ENCODE assay signal across 8 mouse cellular contexts in the genomic region with DNA sequence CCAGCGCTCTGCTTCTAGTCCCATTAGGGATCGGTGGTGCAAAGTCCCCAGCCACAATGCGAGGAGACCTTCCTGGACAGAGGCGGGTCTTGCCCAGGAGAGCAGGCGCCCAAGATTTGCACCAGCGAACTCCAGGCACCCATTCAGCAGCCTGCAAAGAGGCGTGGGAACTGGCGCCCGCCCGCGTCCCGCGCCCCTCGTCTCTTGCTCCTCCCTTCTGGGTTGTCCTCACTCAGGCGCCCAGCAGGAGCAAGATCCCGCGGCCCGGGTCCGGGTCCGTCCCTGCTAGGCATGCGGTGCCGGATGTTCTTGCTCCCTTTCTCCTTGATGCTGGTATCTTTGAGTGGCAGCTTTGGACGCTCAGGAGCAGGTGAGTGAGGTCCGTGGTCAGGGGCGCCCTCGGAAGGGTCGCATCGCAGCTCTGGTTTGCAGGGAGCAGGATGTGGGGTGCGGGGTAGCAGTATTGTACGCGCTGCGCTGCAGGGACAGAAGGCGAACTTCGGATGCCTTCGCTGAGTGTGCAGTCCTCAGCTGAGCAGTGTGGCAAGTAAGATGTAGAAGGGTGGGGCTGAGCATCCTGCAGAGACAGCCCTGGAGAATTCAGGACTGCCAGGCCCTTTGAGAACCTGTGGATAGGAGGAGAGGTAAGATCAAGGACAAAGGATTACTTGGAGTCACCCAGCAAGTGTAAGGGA. TPM values are rescaled to one million over a fixed set of nuclear protein-coding genes. Genes with fewer than 3 reads are reported as not detected.
DNase-seq lines count a peak whose midpoint lies in the region; ATAC-seq and TF ChIP-seq lines count a peak whose summit lies in the region.

Gm19410 (plus strand) TSS at position 292 of the 695 bp plus-strand sequence.

- peak within 1 kb of the TSS; percentile 57 for H3K4me3 ChIP-seq in layer of hippocampus, adult 2 months
- H3K4me3 ChIP-seq in forebrain, postnatal 0 days (ENCODE audit: low read depth, low read length), result peak within 1 kb of the TSS; percentile 46
- peak within 1 kb of the TSS; percentile 51 for H3K4me3 ChIP-seq in kidney, embryonic 16.5 days (ENCODE audit: low read length)

- peak within 1 kb of the TSS; percentile 46; the same call in 1 of the 2 replicates for H3K27ac ChIP-seq in layer of hippocampus, adult 2 months
- H3K27ac ChIP-seq in forebrain, postnatal 0 days (ENCODE audit: low read depth, low read length), result no peak within 1 kb of the TSS
- no peak within 1 kb of the TSS for H3K27ac ChIP-seq in kidney, embryonic 16.5 days (ENCODE audit: low read length)

- H3K27me3 ChIP-seq in forebrain, postnatal 0 days (ENCODE audit: insufficient read depth, low read length), result peaks cover 12% of the 10 kb centered on the region; the same call in 1 of the 2 replicates
- peaks cover 35% of the 10 kb centered on the region for H3K27me3 ChIP-seq in kidney, embryonic 16.5 days (ENCODE audit: insufficient read depth, low read length)

- no peaks in the 10 kb centered on the region for H3K36me3 ChIP-seq in forebrain, postnatal 0 days (ENCODE audit: insufficient read depth)
- no peaks in the 10 kb centered on the region for H3K36me3 ChIP-seq in kidney, embryonic 16.5 days (ENCODE audit: insufficient read depth, low read length)

- ATAC-seq in forebrain, postnatal 0 days, result peak; percentile 78
- peak; percentile 80 for ATAC-seq in kidney, embryonic 16.5 days (ENCODE audit: low FRiP score, low TSS enrichment)

- peak within 1 kb of the TSS; percentile 48 for H3K9ac ChIP-seq in forebrain, postnatal 0 days
- H3K9ac ChIP-seq in kidney, embryonic 16.5 days (replicated peaks; ENCODE audit: low read length), result peak within 1 kb of the TSS; percentile 53

- DNase-seq in layer of hippocampus, adult 2 months (ENCODE audit: low spot score in 2 of 2), result peak in 1 of 2 experiments; percentile 34
- no peak for DNase-seq in layer of hippocampus, adult 9-11 months
- peak; percentile 45 for DNase-seq in brain, adult 2 months (ENCODE audit: low read depth, low spot score)
- DNase-seq in forebrain, postnatal 0 days, result peak; percentile 21
- DNase-seq in lung, postnatal 14 days, result peak; percentile 9
- DNase-seq in right cerebral cortex, postnatal 4 days, result peak; percentile 41
- no peak for DNase-seq in spleen, postnatal 14 days (ENCODE audit: low spot score in 2 of 2)

- WGBS in forebrain, postnatal 0 days, result 2% methylated on average over 33 of the region's 35 CpGs
- under 1% methylated on average over 35 of the region's 35 CpGs for WGBS in kidney, embryonic 16.5 days

- H3K4me1 ChIP-seq in forebrain, postnatal 0 days (ENCODE audit: insufficient read depth), result peaks cover 5% of the 10 kb centered on the region; the same call in 1 of the 2 replicates
- H3K4me1 ChIP-seq in kidney, embryonic 16.5 days (ENCODE audit: insufficient read depth, low read length), result peaks cover 11% of the 10 kb centered on the region

- peak within 1 kb of the TSS; percentile 95 for H3K4me2 ChIP-seq in forebrain, postnatal 0 days (ENCODE audit: low read depth)
- peak within 1 kb of the TSS; percentile 88 for H3K4me2 ChIP-seq in kidney, embryonic 16.5 days (replicated peaks; ENCODE audit: low read depth, low read length)

- no peak for TF ChIP-seq CTCF in layer of hippocampus, adult 2 months (conservative IDR thresholded peaks at IDR 0.05)
- TF ChIP-seq CTCF in forebrain, postnatal 0 days (IDR thresholded peaks at IDR 0.05; ENCODE audit: low read depth), result no peak

- no peaks in the 10 kb centered on the region for H3K9me3 ChIP-seq in forebrain, postnatal 0 days (ENCODE audit: low read length)
- no peaks in the 10 kb centered on the region for H3K9me3 ChIP-seq in kidney, embryonic 16.5 days (ENCODE audit: low read length)

RNA-seq across cellular contexts. Expression of gene Gm19410, which starts in this region (rescaled TPM):
- 1 to 10 TPM; 5.4 to 5.6 TPM for total RNA-seq in layer of hippocampus, adult 2 months (2021)
- 1.8 and 2.9 TPM in 2 replicates for total RNA-seq in forebrain, postnatal 0 days (2014; rRNA removed)
- 0.43 and 0.47 TPM in 2 replicates for polyA plus RNA-seq in forebrain, postnatal 0 days (2015; fragmentation: Nextera tagmentation; extraction: Ambion mirVana)
- polyA plus RNA-seq in kidney, embryonic 16.5 days (2015; fragmentation: Nextera tagmentation; extraction: Ambion mirVana), result 0.05 and 0.12 TPM in 2 replicates

Comparison
In these comparisons a context has a peak if more than half of its experiments do, and no peak if none do; other contexts are left out.
1. Peak in ATAC-seq, H3K4me3 ChIP-seq, H3K9ac ChIP-seq and H3K4me2 ChIP-seq in kidney, embryonic 16.5 days; RNA of the gene not detected or under 1 TPM.
2. DNase-seq: peak in brain, adult 2 months (single experiment), forebrain, postnatal 0 days (single experiment), lung, postnatal 14 days (single experiment) and right cerebral cortex, postnatal 4 days (single experiment); none in layer of hippocampus, adult 9-11 months (single experiment) and spleen, postnatal 14 days (0 of 2).
3. Peak in every context shown above with its lines, with median percentiles within 50 percentile points of each other: H3K4me3 ChIP-seq.